Mouse (Mus musculus): ENCODE measurements at regions not wholly inside any gene's neighbourhood (a gene's known extent, or its start where the extent isn't known, plus 50 kb on each side); places are given as distances from the start of the nearest gene placed in this dataset.

- DNase-seq (ENCODE audit: low spot score in 2 of 2): peak in 1 of 2 experiments; percentile 5
These were observed 135.6 kb upstream of the Ctnna2 start for GRCm38 (mm10) chr6:78115079-78115478.

DNA sequence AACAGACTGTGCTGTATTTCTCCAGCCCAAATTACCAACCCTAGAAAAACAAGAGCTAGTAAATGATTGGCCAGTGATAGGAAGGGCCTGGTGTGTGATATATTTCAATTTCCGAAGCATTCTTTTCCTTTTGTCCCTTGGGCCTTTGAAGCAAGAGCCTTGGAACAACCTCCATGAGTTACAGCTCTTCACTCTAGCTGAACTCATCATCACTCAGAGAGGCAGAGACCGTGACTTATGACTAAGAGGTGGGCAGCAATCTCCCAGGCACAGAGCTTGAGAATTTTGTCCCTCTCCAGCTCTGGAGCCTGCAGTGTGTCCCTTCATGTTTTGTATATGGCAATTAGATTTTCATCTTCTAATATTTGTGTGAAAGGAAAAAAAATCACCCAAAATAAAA is 103.0 kb upstream of the Ctnna2 start:
- DNase-seq (ENCODE audit: low spot score in 2 of 2): no peak

DNA sequence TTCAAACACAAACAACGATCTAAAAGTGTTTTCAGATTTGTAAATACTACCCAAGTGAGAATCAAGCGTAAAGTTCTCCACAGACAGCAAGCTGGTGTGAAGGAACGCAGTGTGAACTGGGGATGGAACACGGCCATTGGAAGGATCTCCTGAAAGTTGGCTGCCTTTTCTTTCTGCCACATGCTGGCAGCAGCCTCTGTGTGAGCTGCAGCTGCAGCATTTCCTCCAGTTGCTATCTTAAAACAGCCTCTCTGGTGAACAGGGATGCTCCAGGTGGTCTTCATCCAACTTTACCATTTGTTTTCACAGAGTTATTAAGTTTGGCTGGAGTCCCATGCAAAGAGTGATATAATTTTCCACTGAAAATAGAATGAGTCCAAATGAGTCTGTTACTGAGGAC is 99.4 kb upstream of the Ctnna2 start:
- peak in 1 of 2 experiments; percentile 13 for DNase-seq (ENCODE audit: low spot score in 2 of 2)

- no peak for DNase-seq (ENCODE audit: low spot score in 2 of 2)
These were observed 86.8 kb upstream of the Ctnna2 start for GRCm38 (mm10) chr6:78066323-78066722.

DNA sequence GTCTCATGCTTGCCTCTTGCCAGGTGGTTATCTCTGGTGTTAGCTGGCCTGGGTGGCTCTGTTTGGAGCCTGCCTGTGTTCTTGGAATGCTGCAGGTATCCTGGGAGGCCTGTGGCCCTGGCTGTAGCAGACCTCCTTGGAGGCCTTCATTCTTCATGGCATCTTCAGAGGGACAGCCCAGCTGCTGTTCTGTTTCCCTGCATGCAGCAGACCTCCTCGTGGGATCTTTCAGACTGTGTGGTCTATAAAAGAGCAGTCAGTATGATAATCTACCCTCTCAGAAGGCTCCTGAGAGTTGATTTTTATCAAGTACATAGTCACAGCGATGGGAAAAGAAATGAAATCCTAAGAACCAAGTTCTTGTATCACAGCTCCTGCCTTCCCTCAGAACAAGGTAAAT is 86.2 kb upstream of the Ctnna2 start:
- no peak for DNase-seq (ENCODE audit: low spot score in 2 of 2)
